Comparison of ENCODE assay signal across 9 mouse cellular contexts in genomic region chr14:52315283-52315780, GRCm38 (mm10). TPM values are rescaled to one million over a fixed set of nuclear protein-coding genes. Genes with fewer than 3 reads are reported as not detected.
DNase-seq lines count a peak whose midpoint lies in the region; ATAC-seq and TF ChIP-seq lines count a peak whose summit lies in the region.
"Had no signal": no experiment of that assay in that cellular context is flagged by ENCODE, and none has a peak within 500 bp of the region (broad histone marks: within the 10 kb centered on the region; RNA-seq: fewer than 3 reads in every experiment).

No protein-coding gene starts in this region.

- peaks cover 12% of the 10 kb centered on the region; the same call in 1 of the 2 replicates for H3K4me1 ChIP-seq in heart, embryonic 11.5 days (ENCODE audit: control insufficient read depth, insufficient read depth, low read length)
- peaks cover 49% of the 10 kb centered on the region for H3K4me1 ChIP-seq in E14TG2a.4 (replicated peaks; ENCODE audit: low read depth, low read length)
- peaks cover 49% of the 10 kb centered on the region for H3K4me1 ChIP-seq in forebrain, embryonic 16.5 days (replicated peaks; ENCODE audit: control insufficient read depth, insufficient read depth, low read length)
- H3K4me1 ChIP-seq in liver, embryonic 16.5 days (ENCODE audit: control insufficient read depth, low read depth, low read length) = peaks cover 7% of the 10 kb centered on the region

- no peaks in the 10 kb centered on the region for H3K9me3 ChIP-seq in heart, embryonic 11.5 days (replicated peaks; ENCODE audit: control insufficient read depth, low read length)
- H3K9me3 ChIP-seq in E14TG2a.4 (ENCODE audit: low read length) = no peaks in the 10 kb centered on the region
- H3K9me3 ChIP-seq in forebrain, embryonic 16.5 days (ENCODE audit: control insufficient read depth, low read length) = no peaks in the 10 kb centered on the region
- no peaks in the 10 kb centered on the region for H3K9me3 ChIP-seq in liver, embryonic 16.5 days (replicated peaks; ENCODE audit: control insufficient read depth, low read length)

- H3K27me3 ChIP-seq in heart, embryonic 11.5 days (ENCODE audit: control insufficient read depth, insufficient read depth, low read length) = peaks cover 3% of the 10 kb centered on the region; the same call in 1 of the 2 replicates
- peaks cover 49% of the 10 kb centered on the region for H3K27me3 ChIP-seq in E14TG2a.4 (ENCODE audit: insufficient read depth, low read length)
- H3K27me3 ChIP-seq in forebrain, embryonic 16.5 days (replicated peaks; ENCODE audit: control insufficient read depth, insufficient read depth, low read length) = no peaks in the 10 kb centered on the region
- H3K27me3 ChIP-seq in liver, embryonic 16.5 days (ENCODE audit: control insufficient read depth, insufficient read depth, low read depth, low read length) = peaks cover 34% of the 10 kb centered on the region

- H3K36me3 ChIP-seq in heart, embryonic 11.5 days (ENCODE audit: control insufficient read depth, insufficient read depth, low read length) = peaks cover 33% of the 10 kb centered on the region
- peaks cover 6% of the 10 kb centered on the region; the same call in 1 of the 2 replicates for H3K36me3 ChIP-seq in E14TG2a.4 (ENCODE audit: insufficient read depth, low read length)
- peaks cover 17% of the 10 kb centered on the region for H3K36me3 ChIP-seq in forebrain, embryonic 16.5 days (ENCODE audit: control insufficient read depth, insufficient read depth)
- no peaks in the 10 kb centered on the region for H3K36me3 ChIP-seq in liver, embryonic 16.5 days (ENCODE audit: control insufficient read depth, insufficient read depth)

- H3K4me2 ChIP-seq in heart, embryonic 11.5 days = peak overlapping the region; percentile 84
- H3K4me2 ChIP-seq in forebrain, embryonic 16.5 days (ENCODE audit: low read length) = peak overlapping the region; percentile 78
- H3K4me2 ChIP-seq in liver, embryonic 16.5 days (ENCODE audit: low read depth, low read length) = peak overlapping the region; percentile 59

- H3K27ac ChIP-seq in heart, embryonic 11.5 days (ENCODE audit: low read depth, low read length) = no peak overlapping the region
- peak overlapping the region; percentile 91 for H3K27ac ChIP-seq in forebrain, embryonic 16.5 days (ENCODE audit: low read length)
- H3K27ac ChIP-seq in liver, embryonic 16.5 days (ENCODE audit: low read length) = no peak overlapping the region

- 3% methylated on average over 17 of the region's 17 CpGs for WGBS in heart, embryonic 11.5 days (ENCODE audit: insufficient replicate concordance)
- 11% methylated on average over 17 of the region's 17 CpGs for WGBS in forebrain, embryonic 16.5 days
- 12% methylated on average over 17 of the region's 17 CpGs for WGBS in liver, embryonic 16.5 days (ENCODE audit: insufficient replicate concordance)

- no peak for TF ChIP-seq CTCF in E14TG2a.4 (conservative IDR thresholded peaks at IDR 0.05; ENCODE audit: low read length)

- DNase-seq in heart, adult 18-20 months = no peak
- DNase-seq in frontal cortex, postnatal 25 days (ENCODE audit: low spot score in 2 of 2) = no peak
- DNase-seq in embryo, embryonic 10.5 days (ENCODE audit: low spot score) = no peak
- DNase-seq in testis, postnatal 10 days (ENCODE audit: low spot score) = no peak

- ATAC-seq in heart, embryonic 11.5 days (replicated peaks; ENCODE audit: insufficient number of reproducible peaks, low FRiP score, low TSS enrichment) = no peak
- ATAC-seq in forebrain, embryonic 16.5 days = peak; percentile 2
- no peak for ATAC-seq in liver, embryonic 16.5 days (ENCODE audit: low read depth)

- H3K9ac ChIP-seq in heart, embryonic 11.5 days (ENCODE audit: low read depth, low read length) = peak overlapping the region; percentile 86
- peak overlapping the region; percentile 92 for H3K9ac ChIP-seq in forebrain, embryonic 16.5 days (replicated peaks; ENCODE audit: low read depth, low read length)
- peak overlapping the region; percentile 15; the same call in 1 of the 2 replicates for H3K9ac ChIP-seq in liver, embryonic 16.5 days (ENCODE audit: low read depth, low read length)

- peak overlapping the region; percentile 74 for H3K4me3 ChIP-seq in heart, embryonic 11.5 days (ENCODE audit: low read depth, low read length)
- H3K4me3 ChIP-seq in E14TG2a.4 (replicated peaks; ENCODE audit: low read length) = peak overlapping the region; percentile 90
- peak overlapping the region; percentile 84 for H3K4me3 ChIP-seq in forebrain, embryonic 16.5 days (replicated peaks; ENCODE audit: low read length)
- peak overlapping the region; percentile 55 for H3K4me3 ChIP-seq in liver, embryonic 16.5 days (ENCODE audit: low read depth, low read length)

RNA-seq across cellular contexts. Expression of gene Mettl3, which starts 10.4 kb away (rescaled TPM):
- polyA plus RNA-seq in heart, embryonic 11.5 days (2014; fragmentation: Nextera tagmentation; extraction: Ambion mirVana) = 29.3 and 30.7 TPM in 2 replicates
- 10 to 100 TPM; 16.2 to 18.1 TPM for total RNA-seq in heart, adult 18-20 months (2021)
- 53.3 and 55.7 TPM in 2 replicates for polyA plus RNA-seq in forebrain, embryonic 16.5 days (2015; fragmentation: Nextera tagmentation; extraction: Ambion mirVana)
- 15.0 and 16.5 TPM in 2 replicates for polyA plus RNA-seq in liver, embryonic 16.5 days (2015; fragmentation: Nextera tagmentation; extraction: Ambion mirVana)

RNA-seq across cellular contexts. Expression of gene Sall2, which starts 13.2 kb away (rescaled TPM):
- polyA plus RNA-seq in heart, embryonic 11.5 days (2014; fragmentation: Nextera tagmentation; extraction: Ambion mirVana) = 9.8 and 12.0 TPM in 2 replicates
- total RNA-seq in heart, adult 18-20 months (2021) = 1 to 10 TPM in 1 of 2 experiments, under 1 TPM in 1; 0.97 to 1.0 TPM
- polyA plus RNA-seq in forebrain, embryonic 16.5 days (2015; fragmentation: Nextera tagmentation; extraction: Ambion mirVana) = 31.0 and 34.7 TPM in 2 replicates
- 0.72 and 0.99 TPM in 2 replicates for polyA plus RNA-seq in liver, embryonic 16.5 days (2015; fragmentation: Nextera tagmentation; extraction: Ambion mirVana)
- total RNA-seq: MEL had no signal

RNA-seq across cellular contexts. Expression of gene Rab2b, which starts 36.0 kb away (rescaled TPM):
- polyA plus RNA-seq in heart, embryonic 11.5 days (2014; fragmentation: Nextera tagmentation; extraction: Ambion mirVana) = 16.4 and 20.8 TPM in 2 replicates
- 1 to 10 TPM; 3.8 to 5.5 TPM for total RNA-seq in heart, adult 18-20 months (2021)
- polyA plus RNA-seq in forebrain, embryonic 16.5 days (2015; fragmentation: Nextera tagmentation; extraction: Ambion mirVana) = 54.9 and 56.8 TPM in 2 replicates
- 3.0 and 3.1 TPM in 2 replicates for polyA plus RNA-seq in liver, embryonic 16.5 days (2015; fragmentation: Nextera tagmentation; extraction: Ambion mirVana)

RNA-seq across cellular contexts. Expression of gene Tox4, which starts 36.4 kb away (rescaled TPM):
- 36.5 and 43.8 TPM in 2 replicates for polyA plus RNA-seq in heart, embryonic 11.5 days (2014; fragmentation: Nextera tagmentation; extraction: Ambion mirVana)
- total RNA-seq in heart, adult 18-20 months (2021) = 10 to 100 TPM; 30.3 to 35.8 TPM
- 52.1 and 60.2 TPM in 2 replicates for polyA plus RNA-seq in forebrain, embryonic 16.5 days (2015; fragmentation: Nextera tagmentation; extraction: Ambion mirVana)
- polyA plus RNA-seq in liver, embryonic 16.5 days (2015; fragmentation: Nextera tagmentation; extraction: Ambion mirVana) = 16.8 and 18.8 TPM in 2 replicates

RNA-seq across cellular contexts. Expression of gene Olfr1513, which starts 40.9 kb away (rescaled TPM):
- not detected in 2 replicates for polyA plus RNA-seq in heart, embryonic 11.5 days (2014; fragmentation: Nextera tagmentation; extraction: Ambion mirVana)
- not detected for total RNA-seq in heart, adult 18-20 months (2021)
- polyA plus RNA-seq in forebrain, embryonic 16.5 days (2015; fragmentation: Nextera tagmentation; extraction: Ambion mirVana) = not detected in 2 replicates
- polyA plus RNA-seq in liver, embryonic 16.5 days (2015; fragmentation: Nextera tagmentation; extraction: Ambion mirVana) = not detected in 2 replicates

Comparison
In these comparisons a context has a peak if more than half of its experiments do, and no peak if none do; other contexts are left out.
1. H3K9ac ChIP-seq: peak in every context shown above with its lines; median percentile 92 in forebrain, embryonic 16.5 days; 86 in heart, embryonic 11.5 days; 15 in liver, embryonic 16.5 days.